Mouse (Mus musculus) G1E (cell line): Measurements from ENCODE around the gene Slc35e3.

Experiments
- CTCF ChIP-seq: IDR thresholded peaks from 2 replicates; pipeline ENCODE4 v1.5.1; 2012; ENCODE audit warnings: low read depth, low read length, inconsistent platforms, mixed read lengths
- GATA1 ChIP-seq: IDR thresholded peaks from 2 replicates; pipeline ENCODE4 v1.6.1; 2012; ENCODE audit warnings: borderline replicate concordance, low read length, inconsistent platforms, mixed read lengths
- GATA2 ChIP-seq: IDR thresholded peaks from 2 replicates; pipeline ENCODE4 v1.6.1; 2012; ENCODE audit warnings: low read depth, low read length, inconsistent platforms, borderline replicate concordance
- POLR2AphosphoS5 ChIP-seq: IDR thresholded peaks from 2 replicates; pipeline ENCODE4 v1.6.1; 2012; ENCODE audit warnings: low read depth, low read length, inconsistent platforms; ENCODE audit not compliant: insufficient replicate concordance
- TAL1 ChIP-seq: conservative IDR thresholded peaks from 2 replicates; pipeline ENCODE4 v1.6.1; 2012; ENCODE audit warnings: low read depth, low read length, inconsistent platforms, mixed read lengths

DNA sequence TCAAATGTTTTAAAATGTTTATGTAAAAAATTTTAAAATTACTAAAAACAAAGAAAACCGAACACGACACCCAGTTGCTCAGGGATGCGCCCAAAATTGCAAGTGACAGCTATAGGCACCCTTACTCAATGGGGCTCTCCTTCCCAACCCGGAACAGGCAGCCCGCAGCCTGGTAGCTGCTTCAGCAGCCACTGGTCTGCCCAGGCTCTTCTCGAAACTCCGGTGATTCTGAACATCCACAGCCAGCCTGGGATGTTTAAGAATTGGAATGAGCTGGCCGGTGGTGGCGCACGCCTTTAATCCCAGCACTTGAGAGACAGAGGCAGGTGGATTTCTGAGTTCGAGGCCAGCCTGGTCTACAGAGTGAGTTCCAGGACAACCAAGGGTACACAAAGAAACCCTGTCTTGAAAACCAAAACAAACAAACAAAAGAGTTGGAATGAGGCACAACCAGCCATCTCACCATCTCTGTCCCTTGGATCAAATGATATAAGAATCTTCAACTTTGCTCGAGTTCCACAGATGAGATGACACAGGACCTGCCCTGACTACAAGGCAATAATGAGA is 15.4 kb downstream of the Slc35e3 start:
- TF ChIP-seq CTCF: no peak
- no peak for TF ChIP-seq TAL1
- TF ChIP-seq GATA1: no peak
- TF ChIP-seq POLR2AphosphoS5: no peak
- no peak for TF ChIP-seq GATA2
